In the genomic region with DNA sequence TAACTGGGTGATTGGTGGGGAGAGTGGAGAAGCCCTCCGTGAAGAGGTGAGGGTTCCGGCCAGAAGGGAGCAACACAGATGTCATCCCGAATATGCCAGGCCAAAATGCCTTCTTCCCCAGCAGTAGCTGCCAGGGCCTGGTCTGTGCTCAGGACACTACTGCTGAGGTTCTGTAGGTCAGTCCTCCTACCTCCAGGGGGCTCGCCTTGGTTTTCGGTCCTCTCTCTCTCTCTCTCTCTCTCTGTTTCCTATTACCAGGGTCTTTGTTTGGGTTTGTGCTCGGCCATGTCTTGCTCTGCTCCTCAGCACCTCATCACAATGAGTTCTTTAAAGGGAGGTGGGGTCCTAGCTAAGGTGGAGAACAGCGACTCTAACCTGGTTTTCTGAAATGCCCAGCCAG, we compare ENCODE assay signal across 20 mouse cellular contexts. TPM values are rescaled to one million over a fixed set of nuclear protein-coding genes. Genes with fewer than 3 reads are reported as not detected.
DNase-seq lines count a peak whose midpoint lies in the region; ATAC-seq and TF ChIP-seq lines count a peak whose summit lies in the region.
"Had no signal": no experiment of that assay in that cellular context is flagged by ENCODE, and none has a peak within 500 bp of the region (broad histone marks: within the 10 kb centered on the region; RNA-seq: fewer than 3 reads in every experiment).

No protein-coding gene starts in this region.

- 0 out of 2 replicates have a peak, but pooled peaks have one; percentile 13 for ATAC-seq in stomach, postnatal 0 days (ENCODE audit: low FRiP score, low TSS enrichment)
- ATAC-seq: hindbrain, embryonic 16.5 days; inflammation-experienced regulatory T-cells, adult 6 months; intestine, postnatal 0 days had no signal

- H3K9ac ChIP-seq in ES-Bruce4 (ENCODE audit: low read depth, poor library complexity, severe bottlenecking): no peak overlapping the region
- H3K9ac ChIP-seq in stomach, postnatal 0 days (ENCODE audit: low read length): no peak overlapping the region
- H3K9ac ChIP-seq: embryonic facial prominence, embryonic 12.5 days; forebrain, embryonic 12.5 days; hindbrain, embryonic 12.5 days had no signal

- no peaks in the 10 kb centered on the region for H3K36me3 ChIP-seq in ES-Bruce4 (ENCODE audit: control insufficient read depth, insufficient read depth, low read length, poor library complexity, severe bottlenecking)
- no peaks in the 10 kb centered on the region; the same call in 1 of the 2 replicates for H3K36me3 ChIP-seq in stomach, postnatal 0 days (ENCODE audit: control insufficient read depth, insufficient read depth, low read length)

- DNase-seq in layer of hippocampus, adult 2 months (ENCODE audit: low spot score in 2 of 2): no peak
- DNase-seq in layer of hippocampus, postnatal 10 days (ENCODE audit: low spot score in 2 of 2): no peak
- peak; percentile 66 for DNase-seq in R1 (ENCODE audit: low read depth, low spot score)
- no peak for DNase-seq in stomach, postnatal 0 days (ENCODE audit: low spot score)
- DNase-seq in right cerebral cortex, adult 18-20 months: no peak
- no peak for DNase-seq in testis, postnatal 10 days (ENCODE audit: low spot score)
- DNase-seq: cerebellum, adult 11-12 months; cerebellum, adult 9-10 months; cerebellum, postnatal 25 days; gastrocnemius, postnatal 36 days; heart, adult 11 months; heart, postnatal 10 days; heart, postnatal 4 days had no signal

- no peak overlapping the region for H3K4me3 ChIP-seq in layer of hippocampus, adult 2 months
- H3K4me3 ChIP-seq in ES-Bruce4 (ENCODE audit: low read depth, low read length): no peak overlapping the region
- no peak overlapping the region for H3K4me3 ChIP-seq in stomach, postnatal 0 days (ENCODE audit: low read depth, low read length)
- H3K4me3 ChIP-seq: embryonic facial prominence, embryonic 12.5 days; forebrain, embryonic 12.5 days; hindbrain, embryonic 12.5 days had no signal

- H3K27ac ChIP-seq in layer of hippocampus, adult 2 months: peak overlapping the region; percentile 14; the same call in 1 of the 2 replicates
- H3K27ac ChIP-seq in ES-Bruce4 (ENCODE audit: insufficient read depth, low read length): no peak overlapping the region
- H3K27ac ChIP-seq in stomach, postnatal 0 days (replicated peaks): no peak overlapping the region
- H3K27ac ChIP-seq: embryonic facial prominence, embryonic 12.5 days; forebrain, embryonic 12.5 days; hindbrain, embryonic 12.5 days had no signal

- 81% methylated on average over 7 of the region's 7 CpGs for WGBS in stomach, postnatal 0 days

- no peak overlapping the region for H3K4me2 ChIP-seq in stomach, postnatal 0 days (replicated peaks; ENCODE audit: low read depth)
- H3K4me2 ChIP-seq: embryonic facial prominence, embryonic 12.5 days; forebrain, embryonic 12.5 days; hindbrain, embryonic 12.5 days had no signal

- TF ChIP-seq POLR2A in ES-Bruce4 (IDR thresholded peaks at IDR 0.05; ENCODE audit: insufficient read depth, low read length): no peak

- no peak for TF ChIP-seq CTCF in layer of hippocampus, adult 2 months (conservative IDR thresholded peaks at IDR 0.05)
- peak; percentile 26 for TF ChIP-seq CTCF in ES-Bruce4 (IDR thresholded peaks at IDR 0.05; ENCODE audit: low read depth, low read length)
- no peak for TF ChIP-seq CTCF in stomach, postnatal 0 days (IDR thresholded peaks at IDR 0.05; ENCODE audit: low read depth)

- H3K4me1 ChIP-seq in ES-Bruce4 (ENCODE audit: control insufficient read depth, insufficient read depth, low read length): no peaks in the 10 kb centered on the region
- H3K4me1 ChIP-seq in stomach, postnatal 0 days (replicated peaks; ENCODE audit: control insufficient read depth, insufficient read depth): no peaks in the 10 kb centered on the region
- H3K4me1 ChIP-seq: embryonic facial prominence, embryonic 12.5 days; forebrain, embryonic 12.5 days; hindbrain, embryonic 12.5 days had no signal

- TF ChIP-seq EP300 in ES-Bruce4 (IDR thresholded peaks at IDR 0.05; ENCODE audit: insufficient read depth, low read depth, low read length): no peak
- TF ChIP-seq EP300 in stomach, postnatal 0 days (optimal IDR thresholded peaks at IDR 0.05): no peak

- no peaks in the 10 kb centered on the region for H3K9me3 ChIP-seq in ES-Bruce4 (replicated peaks; ENCODE audit: control insufficient read depth, insufficient read depth, low read length, poor library complexity, severe bottlenecking)
- no peaks in the 10 kb centered on the region for H3K9me3 ChIP-seq in stomach, postnatal 0 days (ENCODE audit: control insufficient read depth, low read length)
- H3K9me3 ChIP-seq: embryonic facial prominence, embryonic 12.5 days; forebrain, embryonic 12.5 days; hindbrain, embryonic 12.5 days had no signal

- H3K27me3 ChIP-seq in ES-Bruce4 (ENCODE audit: control insufficient read depth, insufficient read depth, low read length, poor library complexity, severe bottlenecking): no peaks in the 10 kb centered on the region
- H3K27me3 ChIP-seq in stomach, postnatal 0 days (ENCODE audit: control insufficient read depth, insufficient read depth, low read length): no peaks in the 10 kb centered on the region
- H3K27me3 ChIP-seq: embryonic facial prominence, embryonic 12.5 days; hindbrain, embryonic 12.5 days had no signal

RNA-seq across cellular contexts. Expression of a gene that starts 6.4 kb away (rescaled TPM):
- total RNA-seq in layer of hippocampus, adult 2 months (2021): 10 to 100 TPM; 35.6 to 39.0 TPM
- total RNA-seq in layer of hippocampus, postnatal 10 days (2021): 10 to 100 TPM; 30.4 to 33.5 TPM
- 16.4 and 22.5 TPM in 2 replicates for polyA plus RNA-seq in ES-Bruce4 (2011; ENCODE audit: insufficient read depth, insufficient read length, low read depth, missing spikeins)
- polyA plus RNA-seq in stomach, postnatal 0 days (2015; fragmentation: Nextera tagmentation; extraction: Ambion mirVana): 21.1 and 22.5 TPM in 2 replicates
